Mouse (Mus musculus) erythroblast, embryonic 14.5 days (primary cell): ENCODE measurements around the gene Susd3.

Source experiments
- GATA1 ChIP-seq: IDR thresholded peaks from 2 replicates; pipeline ENCODE4 v1.6.1; 2012; ENCODE audit warnings: low read length, inconsistent platforms, mixed read lengths
- TAL1 ChIP-seq: IDR thresholded peaks from 3 replicates; pipeline ENCODE4 v1.6.1; 2012; ENCODE audit warnings: low read length, inconsistent platforms, mixed read lengths

- no peak for TF ChIP-seq GATA1
- TF ChIP-seq TAL1 = no peak
Measured at GRCm38 (mm10) chr13:49198734-49199133, 49.8 kb downstream of the Susd3 start.
